Mouse (Mus musculus): ENCODE results near the gene Polrmt.

Gene Polrmt

GRCm38 (mm10) chr10:79688720-79689119 lies 57.7 kb downstream of the Polrmt start, which contains the start of gene Gzmm:
Gene Gzmm (plus strand): TSS chr10:79689020.
- no peak for DNase-seq (ENCODE audit: low read depth, low spot score)

GRCm38 (mm10) chr10:79687513-79687912 lies 58.9 kb downstream of the Polrmt start:
- DNase-seq (ENCODE audit: low read depth, low spot score), result no peak

GRCm38 (mm10) chr10:79686691-79687090 lies 59.7 kb downstream of the Polrmt start:
- no peak for DNase-seq (ENCODE audit: low read depth, low spot score)

DNA sequence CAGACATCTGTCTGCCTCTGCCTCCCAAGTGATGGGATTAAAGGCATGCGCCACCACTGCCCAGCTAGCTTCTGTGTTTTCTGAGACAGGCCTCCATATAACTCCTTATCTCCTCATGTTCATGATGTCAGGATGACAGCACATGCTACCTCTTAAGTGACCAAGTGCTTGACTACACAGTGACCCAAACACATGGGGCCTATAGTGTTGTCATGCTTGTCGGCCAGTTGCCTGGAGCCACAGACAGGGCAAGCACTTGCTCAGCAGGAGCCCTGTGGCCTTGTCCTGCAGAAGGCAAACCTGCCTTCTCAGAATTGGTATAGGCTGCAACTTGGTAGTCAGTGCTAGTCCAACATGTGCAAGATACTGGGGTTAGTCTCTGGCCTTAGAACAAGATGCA lies 60.2 kb downstream of the Polrmt start:
- no peak for DNase-seq (ENCODE audit: low read depth, low spot score)
